Mouse (Mus musculus) 416B (cell line): ENCODE results near the gene Pomt1.

Source experiments
- DNase-seq: peaks from one replicate; pipeline ENCODE4 v3.0.0; 2011; ENCODE audit warnings: low read depth

Pomt1 gene

DNA sequence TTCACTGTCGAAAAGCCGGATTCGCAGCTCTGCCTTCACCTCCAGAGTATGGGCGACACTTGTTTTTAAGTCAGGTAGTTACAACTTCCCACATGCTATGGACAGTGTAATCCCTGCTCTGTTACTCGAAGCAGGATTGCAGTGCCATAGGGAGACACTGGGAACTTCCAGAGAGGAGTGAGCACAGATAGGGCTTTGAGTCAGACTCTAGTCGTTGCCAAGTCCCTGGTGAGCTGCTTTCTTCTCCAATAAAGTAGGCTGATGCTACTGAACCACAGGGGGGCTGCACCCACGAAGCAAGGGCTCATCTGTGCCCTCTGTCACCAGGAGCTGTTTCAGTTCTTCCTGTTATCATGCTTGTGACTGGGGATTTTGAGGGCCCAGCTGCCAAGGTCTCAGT lies 14.8 kb upstream of the Pomt1 start:
- DNase-seq: no peak

DNA sequence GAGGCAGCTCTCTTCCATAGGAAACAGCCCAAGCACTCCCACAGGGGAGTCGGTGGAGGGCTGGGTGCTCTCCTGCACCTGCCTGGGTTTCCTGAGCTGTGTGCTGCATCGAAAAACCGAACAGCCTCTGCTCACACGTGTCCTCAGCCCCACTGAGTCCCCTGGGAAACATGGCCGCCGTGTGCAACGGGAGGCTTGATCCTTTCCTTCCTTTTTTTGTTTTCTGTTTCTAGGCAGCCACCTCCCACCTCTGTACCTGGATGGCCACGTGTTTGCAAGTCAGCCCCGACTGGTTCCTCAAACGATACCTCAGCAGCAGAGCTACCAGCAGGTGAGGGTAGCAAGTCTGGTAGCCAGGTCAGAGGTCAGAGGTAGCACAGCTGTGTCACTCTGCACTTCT lies 14.3 kb upstream of the Pomt1 start:
- DNase-seq: no peak

DNA sequence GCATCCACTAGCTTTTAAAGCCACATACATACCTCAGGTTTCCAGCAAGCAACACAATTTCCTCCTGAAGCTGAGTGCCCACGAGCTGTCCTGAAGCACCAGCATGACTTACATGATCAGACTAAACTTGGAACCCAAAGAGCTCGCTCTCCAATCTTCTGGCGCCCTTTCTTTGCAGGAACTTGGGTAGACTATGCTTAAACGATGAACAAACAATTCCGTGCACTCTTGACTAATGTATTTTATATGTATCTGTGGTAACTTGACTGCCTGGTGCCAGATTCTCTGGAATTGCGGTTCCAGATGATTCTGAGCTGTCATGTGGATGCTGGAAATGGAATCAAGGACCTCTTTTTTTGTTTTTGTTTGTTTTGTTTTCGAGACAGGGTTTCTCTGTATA lies 957 bp upstream of the Pomt1 start:
- DNase-seq: peak; percentile 26

DNA sequence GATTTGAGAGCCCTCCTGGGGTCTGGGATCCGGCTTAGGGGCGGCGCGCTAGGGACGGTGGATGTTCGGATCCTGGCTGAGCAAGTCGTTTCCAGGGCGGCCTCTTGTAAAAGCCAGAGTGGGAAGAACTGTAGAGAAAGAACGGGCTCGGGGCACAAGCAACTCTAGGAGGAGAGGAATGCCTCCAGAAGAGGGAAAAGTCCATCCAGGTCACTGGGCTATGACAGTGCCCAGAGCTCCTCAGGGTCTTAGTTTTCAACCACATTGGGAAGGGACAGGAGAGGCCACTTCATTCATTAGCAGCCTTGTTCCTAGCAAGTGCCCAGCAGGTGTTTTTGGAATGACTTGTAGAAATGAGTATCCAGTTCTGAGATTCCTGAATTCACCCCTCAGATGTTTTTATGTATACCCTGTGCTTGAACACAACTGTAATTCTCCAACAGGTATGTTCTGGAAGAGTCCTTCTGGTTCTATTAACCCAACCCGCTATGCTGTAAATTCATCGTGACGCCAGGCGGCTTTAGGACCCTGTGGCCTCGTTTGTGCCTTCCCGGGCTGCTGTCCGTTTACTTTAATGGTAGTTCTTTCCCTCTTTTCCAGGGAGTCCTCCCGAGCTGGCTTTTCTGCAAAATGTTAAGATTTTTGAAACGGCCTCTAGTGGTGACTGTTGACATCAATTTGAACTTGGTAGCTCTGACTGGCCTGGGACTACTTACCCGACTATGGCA lies 534 bp downstream of the Pomt1 start:
- DNase-seq: peak; percentile 86

DNA sequence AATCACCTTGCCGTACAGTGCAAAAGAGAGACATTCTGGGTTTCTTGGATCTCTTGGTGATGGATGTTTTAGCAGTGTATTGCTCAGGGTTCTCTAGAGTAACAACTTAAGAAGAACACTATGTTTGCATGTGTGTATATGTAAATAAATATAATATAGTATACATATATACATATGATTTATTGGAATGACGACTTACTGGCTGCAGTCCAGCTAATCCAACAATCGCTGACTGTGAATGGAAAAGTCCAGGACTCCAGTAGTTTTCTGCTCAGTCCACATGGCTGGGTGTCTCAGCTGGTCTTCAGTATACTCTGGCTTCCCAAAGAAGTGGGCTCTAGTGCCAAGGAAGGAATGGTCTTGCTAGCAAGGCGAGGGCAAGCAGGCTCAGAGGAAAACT lies 1.2 kb downstream of the Pomt1 start:
- DNase-seq: no peak

DNA sequence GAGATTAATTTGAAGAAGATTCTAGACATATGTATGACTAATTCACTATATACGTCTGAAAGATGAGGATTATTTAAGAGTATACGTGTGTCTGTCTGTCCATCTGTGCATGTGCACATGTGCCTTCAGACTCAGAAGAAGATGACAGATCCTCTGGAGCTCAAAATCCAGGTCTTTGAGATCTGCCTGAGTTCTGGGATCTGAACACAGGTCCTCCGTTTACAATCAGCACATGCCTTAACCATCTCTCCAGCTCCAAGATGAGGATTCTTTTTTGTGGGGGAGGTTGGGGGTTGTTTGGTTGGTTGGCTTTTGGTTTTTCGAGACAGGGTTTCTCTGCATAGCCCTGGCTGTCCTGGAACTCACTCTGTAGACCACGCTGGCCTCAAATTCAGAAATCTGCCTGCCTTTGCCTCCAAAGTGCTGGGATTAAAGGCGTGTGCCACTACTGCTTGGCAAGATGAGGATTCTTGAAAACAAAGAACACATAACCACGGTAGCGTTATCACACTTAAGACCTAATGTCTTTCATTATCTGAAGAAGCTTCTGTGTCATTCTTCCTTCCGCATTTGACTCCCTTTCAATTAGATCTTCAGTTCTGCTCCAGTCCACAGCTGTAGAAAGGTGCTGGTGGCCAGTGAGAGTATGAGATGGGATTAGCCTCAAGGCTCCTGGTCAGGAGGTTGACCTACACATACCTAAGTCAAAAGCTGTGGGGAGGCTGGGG lies 2.5 kb downstream of the Pomt1 start:
- no peak for DNase-seq

DNA sequence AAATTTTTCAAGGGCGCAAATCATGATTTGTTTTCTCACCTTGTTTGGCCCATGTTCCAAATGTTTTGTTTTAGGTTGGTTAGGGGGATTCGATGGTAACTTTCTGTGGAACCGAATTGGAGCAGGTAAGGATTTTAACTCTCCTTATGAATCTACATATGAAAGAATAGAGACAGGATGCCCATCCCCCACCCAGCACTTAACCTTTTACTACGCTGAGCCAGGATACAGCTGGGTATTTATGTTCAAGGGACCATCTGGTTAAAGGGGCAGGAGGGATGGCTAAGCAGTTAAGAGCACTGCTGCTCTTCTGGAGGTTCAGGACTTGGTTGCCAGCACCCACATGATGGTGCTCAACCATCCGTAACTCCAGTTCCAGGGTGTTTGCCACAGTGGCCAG lies 4.2 kb downstream of the Pomt1 start:
- DNase-seq: no peak

DNA sequence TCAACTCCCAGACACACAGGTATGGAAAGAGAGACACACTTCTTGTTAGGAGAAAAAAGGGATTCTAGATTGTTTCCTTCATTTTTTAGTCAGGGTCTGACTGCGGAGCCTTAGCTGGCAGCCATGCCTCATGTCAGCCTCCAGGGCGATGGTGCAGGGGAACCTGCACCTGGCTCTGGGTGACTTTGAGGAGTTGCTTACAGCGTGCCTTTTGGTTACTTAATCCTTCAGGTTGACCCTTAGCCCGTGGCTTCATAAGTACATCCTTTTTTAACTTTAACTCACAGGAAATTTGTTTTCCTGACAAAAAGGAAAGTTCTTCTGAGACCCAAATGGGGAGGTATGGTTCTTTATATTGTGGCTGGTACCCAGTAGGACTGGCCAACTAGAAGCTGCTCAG lies 6.6 kb downstream of the Pomt1 start:
- DNase-seq: no peak

DNA sequence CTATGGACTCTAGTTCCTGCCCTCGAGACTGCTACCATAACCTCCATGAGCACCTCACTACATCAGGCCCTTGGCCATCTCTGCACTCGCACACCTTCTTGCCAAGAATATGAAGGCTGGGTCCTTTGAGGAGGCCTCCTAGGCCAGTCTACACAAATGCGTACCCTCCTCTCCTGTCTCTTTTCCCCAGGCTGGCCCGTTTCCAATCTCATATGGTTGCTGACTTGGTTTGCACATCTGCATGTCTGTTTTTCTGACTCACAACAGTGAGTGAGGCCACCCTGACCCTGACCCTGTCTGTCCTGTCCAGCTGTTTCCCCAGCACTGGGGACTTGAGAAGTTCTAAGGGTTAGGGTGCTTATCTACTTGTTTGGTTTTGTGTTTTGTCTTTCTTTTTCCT lies 10.4 kb downstream of the Pomt1 start:
- DNase-seq: peak; percentile 39

DNA sequence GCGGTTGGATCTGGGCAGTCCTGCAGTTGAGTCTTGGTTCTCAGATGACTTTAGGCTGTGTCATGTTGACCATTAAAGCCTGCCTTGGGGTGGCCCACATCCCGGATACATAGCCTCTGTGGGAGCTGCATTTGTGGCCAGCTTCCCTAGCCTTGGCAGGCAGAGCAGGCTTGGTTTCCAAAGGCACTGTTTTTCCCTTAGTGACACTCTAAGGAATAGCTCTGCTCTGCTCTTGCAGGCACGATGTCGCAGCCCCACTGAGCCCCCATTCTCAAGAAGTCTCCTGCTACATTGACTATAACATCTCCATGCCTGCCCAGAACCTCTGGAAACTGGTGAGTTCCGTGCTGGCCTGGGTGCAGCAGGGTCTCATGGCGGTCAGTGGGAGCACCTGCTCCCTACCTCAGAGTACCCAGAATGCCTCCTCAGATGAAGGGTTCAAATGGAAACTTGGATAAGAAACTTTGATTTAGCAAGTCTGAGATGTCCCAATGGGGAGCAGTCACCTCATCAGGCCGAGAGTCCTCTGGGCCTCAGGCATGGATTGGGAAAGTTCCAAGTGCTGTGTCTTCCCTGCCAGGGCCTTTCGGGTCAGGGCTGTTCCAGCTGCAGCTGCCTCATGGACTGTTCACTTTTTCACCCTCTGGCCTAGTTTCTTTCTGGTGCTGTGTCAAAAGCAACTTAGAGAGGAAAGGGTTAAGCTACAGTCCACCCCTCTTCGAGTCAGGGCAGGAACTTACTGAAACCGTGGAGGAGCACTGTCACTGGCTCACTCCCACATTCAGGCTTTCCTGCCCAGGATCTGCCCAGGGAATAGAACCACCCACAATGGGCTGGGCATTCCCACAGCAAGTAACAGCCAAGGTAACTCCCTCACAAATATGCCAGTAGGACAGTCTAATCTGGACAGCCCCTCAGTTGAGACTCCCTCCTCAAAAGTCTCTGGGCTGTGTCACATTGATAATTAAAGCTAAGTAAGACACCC lies 12.3 kb downstream of the Pomt1 start:
- DNase-seq: no peak

DNA sequence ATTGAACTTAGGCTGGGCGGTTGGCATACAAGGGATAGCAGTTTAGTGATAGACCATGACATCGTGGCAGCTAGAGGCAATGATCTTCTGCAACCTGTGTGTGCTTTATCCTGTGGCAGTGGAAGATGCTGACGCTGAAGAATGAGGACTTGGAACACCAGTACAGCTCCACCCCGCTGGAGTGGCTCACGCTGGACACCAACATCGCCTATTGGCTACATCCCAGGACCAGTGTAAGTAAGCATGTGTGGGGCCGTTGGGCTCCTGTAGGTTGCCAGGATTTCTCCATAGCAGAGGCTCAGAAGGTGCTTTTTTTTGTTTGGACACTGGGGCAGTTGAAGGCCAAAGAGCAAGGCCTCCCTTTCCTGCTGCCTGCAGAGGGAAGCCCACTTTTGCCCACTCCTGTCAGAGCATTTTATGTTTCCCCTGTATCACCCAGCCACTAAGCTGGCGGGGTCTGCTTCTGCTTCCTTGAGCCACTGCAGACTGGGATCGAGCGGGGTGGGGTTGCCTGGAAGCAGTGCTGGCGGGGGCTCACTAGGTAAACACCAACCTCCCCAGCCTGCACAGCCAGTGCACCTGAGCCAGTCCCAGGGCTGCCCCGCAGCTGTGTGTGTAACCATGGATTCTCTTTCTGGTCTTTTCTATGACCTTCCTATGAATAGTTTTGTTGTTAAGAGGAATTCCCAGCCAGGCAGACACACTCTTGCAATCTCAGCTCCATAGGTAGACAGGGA lies 15.6 kb downstream of the Pomt1 start:
- DNase-seq: no peak

DNA sequence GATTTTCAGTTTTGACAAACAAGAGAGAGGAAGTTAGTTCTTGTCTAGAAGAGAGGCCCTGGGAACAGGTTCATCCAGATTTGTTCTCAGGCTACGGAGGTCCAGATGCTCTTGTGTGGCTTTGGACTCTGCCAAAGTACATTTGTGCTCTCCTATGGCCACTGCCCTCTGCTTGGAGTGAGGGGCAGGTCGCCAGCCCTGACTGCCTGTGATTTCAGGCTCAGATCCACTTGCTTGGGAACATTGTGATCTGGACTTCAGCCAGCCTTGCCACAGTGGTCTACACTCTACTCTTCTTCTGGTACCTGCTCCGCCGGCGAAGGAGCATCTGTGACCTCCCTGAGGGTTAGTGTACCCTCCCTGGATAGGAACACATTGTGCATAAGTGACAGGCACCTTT lies 16.3 kb downstream of the Pomt1 start:
- no peak for DNase-seq

DNA sequence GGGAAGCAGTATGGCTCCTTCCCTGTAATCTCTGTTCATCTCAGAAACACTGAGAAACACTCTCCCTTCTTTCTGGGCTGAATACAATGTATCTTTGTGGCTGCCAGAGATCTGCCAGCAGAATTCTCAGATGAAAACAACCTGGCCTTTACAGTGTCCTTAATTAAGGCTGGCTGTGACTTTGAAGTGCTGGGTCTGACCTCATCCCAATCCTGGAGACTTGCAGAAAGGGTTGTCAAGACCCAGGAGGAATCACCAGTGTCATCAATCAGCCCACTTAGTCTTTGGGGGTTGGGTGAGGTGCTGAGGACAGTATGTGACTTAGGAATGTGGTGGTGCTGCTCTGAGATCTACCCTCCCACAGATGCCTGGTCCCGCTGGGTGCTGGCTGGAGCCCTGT lies 17.0 kb downstream of the Pomt1 start:
- DNase-seq: no peak

DNA sequence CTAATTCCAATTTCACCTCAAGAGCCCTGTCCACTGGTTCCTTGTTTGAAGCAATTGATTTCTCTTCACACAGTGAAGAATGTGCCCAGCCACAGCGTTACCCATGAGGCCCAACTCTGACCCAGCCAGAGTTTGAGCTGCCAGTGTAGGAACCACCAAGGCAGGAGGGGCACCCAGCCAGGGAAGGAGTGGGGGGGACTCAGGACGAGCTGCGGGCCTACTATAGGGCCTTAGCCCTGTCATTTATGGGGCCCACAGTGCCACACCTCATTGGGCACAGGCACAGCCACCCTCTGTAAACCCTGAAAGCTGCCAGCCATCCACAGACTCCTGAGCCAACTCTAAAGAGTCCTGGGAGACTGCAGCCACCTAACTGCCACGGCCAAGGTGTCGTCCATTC lies 18.2 kb downstream of the Pomt1 start:
- DNase-seq: no peak

DNA sequence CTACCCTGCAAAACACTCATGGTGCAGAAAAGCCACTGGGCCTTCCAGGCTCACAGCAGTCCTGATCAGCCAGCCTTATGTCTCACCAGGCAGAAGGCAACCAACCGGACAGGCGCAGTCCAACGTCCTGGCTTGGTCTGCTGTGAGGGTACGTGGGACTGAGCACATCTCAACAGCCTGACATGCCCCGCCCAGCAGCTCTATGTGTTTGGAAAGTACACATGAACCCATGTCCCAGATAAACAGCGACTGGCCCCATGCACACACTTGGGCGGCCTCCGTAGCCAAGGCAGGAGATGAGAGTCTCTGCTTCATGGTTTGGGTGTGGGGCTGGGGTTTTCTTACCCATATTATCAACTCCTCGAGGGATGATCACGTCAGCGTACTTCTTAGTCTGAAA lies 19.9 kb downstream of the Pomt1 start:
- no peak for DNase-seq

DNA sequence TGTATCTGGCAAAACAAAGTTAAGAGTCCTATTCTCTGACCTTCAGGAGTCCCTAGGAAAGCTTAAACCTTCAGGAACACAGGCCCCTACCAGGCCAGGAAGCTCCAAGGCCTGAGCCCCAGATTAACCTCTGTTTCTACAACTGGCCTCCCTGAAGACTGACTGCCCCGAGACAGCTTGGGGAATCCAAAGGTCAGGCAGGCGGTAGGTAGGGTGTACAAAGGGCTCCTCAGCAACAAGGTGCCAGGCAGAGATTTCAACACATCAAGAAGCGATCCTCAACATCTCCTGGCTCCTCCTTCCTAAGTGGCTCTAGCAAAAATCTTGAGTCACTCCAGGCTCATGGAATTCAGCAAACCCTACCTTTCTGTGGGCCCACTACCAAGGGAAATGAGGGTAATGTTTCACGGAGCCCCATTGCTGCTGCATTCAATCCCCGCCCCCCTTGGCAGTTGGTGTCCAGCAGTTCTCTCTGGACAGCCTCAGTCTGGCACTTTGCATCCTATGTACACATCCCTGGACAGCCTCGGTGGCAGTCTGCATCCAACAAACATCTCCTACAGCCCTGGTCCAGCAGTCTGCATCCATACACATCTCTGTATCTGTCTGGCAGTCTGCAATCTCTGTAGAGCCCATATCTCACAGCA lies 22.6 kb downstream of the Pomt1 start:
- no peak for DNase-seq

DNA sequence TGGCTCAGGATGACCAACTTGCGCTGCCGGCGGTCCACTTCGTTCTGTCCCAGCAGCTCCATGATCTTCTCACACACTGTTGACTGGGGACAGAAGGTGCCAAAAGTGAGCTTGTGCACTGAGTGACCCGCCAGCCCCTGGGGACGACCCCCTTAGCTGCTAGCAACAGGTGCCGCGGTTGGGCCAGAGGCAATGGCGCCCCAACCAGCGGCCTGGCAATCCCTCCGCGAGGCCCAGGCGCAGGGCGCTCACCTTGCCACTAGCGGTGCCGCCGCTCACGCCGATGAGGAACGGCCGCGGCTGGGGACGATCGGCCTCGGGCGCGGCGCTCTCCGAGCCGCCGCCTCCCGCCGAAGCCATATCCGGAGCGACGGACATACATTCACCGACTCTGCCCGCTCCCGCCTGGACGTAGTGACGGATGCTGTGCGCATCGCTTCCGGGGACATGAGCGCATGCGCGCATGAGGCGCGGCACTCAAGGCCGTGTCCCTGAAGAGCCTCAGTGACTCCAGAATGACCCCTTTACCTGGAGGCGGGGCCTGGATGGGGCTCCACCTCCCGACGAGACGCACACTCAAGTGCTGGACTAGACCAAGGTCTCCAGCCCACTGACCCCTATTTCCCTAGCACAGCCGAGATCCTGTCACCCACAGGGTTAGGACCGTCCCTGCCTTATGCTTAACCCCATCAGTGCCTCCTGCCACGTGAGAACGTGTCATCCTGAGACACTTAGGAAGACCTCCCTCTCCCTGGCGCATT lies 23.4 kb downstream of the Pomt1 start, which contains the start of gene Uck1:
Uck1 (minus strand) TSS at position 503 of the 761 bp plus-strand sequence.
- peak; percentile 94 for DNase-seq

DNA sequence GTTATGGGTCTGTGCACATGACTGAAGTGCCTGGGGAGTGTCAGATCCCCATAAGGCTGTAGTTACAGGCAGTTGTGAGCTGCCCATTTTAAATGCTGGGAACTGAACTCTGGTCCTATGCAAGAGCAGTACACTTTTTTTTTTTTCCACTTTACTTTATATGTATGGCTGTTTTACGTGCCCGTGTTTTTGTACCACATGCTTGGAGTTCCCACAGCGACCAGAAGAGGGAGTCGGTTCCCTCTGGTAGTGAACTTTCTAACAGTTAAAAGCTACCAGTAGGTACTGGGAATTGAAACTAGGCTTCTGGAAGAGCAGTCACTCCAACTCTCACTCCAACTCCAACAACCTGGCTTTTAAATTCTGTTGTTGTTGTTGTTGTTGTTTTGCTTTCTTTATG lies 24.2 kb downstream of the Pomt1 start:
- peak; percentile 88 for DNase-seq

DNA sequence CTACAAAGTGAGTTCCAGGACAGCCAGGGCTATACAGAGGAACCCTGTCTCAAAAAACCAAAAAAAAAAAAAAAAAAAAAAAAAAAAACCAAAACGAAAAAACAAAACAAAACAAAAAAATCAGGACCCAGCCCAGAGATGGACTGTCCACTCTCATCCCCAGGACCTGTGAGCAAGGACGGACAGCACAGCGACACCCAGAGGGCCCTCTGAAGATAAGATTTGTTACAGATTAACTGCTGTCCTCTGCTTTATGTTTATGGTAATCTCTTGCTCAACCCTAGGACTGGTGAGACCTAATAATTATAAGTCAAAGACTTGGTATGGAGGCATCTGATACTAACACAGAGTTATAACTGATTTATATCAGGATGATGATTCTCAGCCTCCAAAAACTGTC lies 39.4 kb downstream of the Pomt1 start:
- DNase-seq: no peak

DNA sequence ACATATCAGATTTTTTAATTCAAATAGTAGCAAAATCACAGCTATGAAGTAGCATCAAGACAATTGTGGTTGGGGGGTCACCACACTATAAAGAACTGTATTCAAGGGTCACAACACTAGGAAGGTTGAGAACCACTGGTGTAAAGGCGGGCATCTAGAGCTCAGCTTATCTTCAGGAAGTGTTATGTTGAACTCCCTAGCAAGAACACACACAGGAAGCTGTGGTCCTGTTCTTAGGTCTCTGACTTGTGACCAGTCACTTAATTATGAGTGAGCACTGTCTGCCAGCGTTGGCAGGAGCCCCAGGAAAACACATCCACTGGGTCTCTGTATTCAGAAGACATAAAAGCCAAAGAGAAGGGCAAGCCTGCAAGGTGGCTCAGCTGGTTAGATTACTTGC lies 45.9 kb downstream of the Pomt1 start:
- DNase-seq: peak; percentile 90

DNA sequence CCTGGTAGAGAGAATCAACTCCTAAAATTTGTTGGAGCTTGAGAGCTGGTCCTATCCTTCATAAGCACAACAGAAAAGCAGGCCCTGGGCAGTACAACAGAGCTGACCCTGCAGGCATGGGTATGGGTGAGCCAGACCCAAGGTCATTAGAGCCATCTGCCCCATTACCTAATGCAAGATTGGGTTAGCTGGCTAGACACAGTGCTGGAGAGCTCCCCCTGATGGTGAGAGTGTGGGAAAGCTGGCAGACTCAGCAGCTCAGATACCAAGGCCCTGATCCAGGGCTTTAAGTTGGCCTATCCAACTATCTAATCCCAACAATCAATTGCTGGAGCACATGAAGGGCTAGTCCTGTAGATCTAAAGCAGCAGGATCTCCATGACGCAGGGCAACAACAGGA lies 46.3 kb downstream of the Pomt1 start:
- peak; percentile 85 for DNase-seq
